Mouse (Mus musculus): ENCODE results near the gene Tctn3. TPM values are rescaled to one million over a fixed set of nuclear protein-coding genes. Genes with fewer than 3 reads are reported as not detected.
"Not testable (repeated sequence)": the region's sequence is repeated elsewhere in the genome, so short reads cannot be mapped to it uniquely, and the experiment has no call there.

Gene Tctn3
- total RNA-seq, 1 experiment from 2014 or later, result 5.8 TPM

DNA sequence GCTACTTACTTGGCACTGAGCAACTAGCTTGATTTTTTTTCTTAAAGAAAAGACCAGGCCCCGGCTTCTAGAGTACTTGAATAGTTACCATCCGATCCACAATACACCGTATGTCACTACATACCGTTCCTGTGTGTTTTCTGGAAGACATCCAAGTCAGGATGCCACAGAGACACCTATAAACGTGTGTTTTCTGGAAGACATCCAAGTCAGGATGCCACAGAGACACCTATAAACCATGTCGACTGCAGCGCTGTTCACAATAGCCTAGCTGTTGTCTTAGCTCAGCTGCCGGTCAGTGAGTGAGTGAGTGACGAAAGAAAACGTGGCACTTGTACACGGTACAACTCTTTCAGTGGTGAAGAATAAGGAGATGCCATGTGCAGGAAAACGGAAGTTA lies 13.9 kb upstream of the Tctn3 start:
- DNase-seq, result no peak

GRCm38 (mm10) chr19:40621616-40622015 lies 9.6 kb upstream of the Tctn3 start:
- DNase-seq, result not testable (repeated sequence)

- no peak for DNase-seq
These were observed 4.0 kb upstream of the Tctn3 start for GRCm38 (mm10) chr19:40616021-40616420.

GRCm38 (mm10) chr19:40614811-40615210 lies 2.8 kb upstream of the Tctn3 start:
- no peak for DNase-seq

GRCm38 (mm10) chr19:40607676-40608075 lies 4.4 kb downstream of the Tctn3 start:
- DNase-seq, result no peak

GRCm38 (mm10) chr19:40605189-40605588 lies 6.8 kb downstream of the Tctn3 start:
- no peak for DNase-seq

DNA sequence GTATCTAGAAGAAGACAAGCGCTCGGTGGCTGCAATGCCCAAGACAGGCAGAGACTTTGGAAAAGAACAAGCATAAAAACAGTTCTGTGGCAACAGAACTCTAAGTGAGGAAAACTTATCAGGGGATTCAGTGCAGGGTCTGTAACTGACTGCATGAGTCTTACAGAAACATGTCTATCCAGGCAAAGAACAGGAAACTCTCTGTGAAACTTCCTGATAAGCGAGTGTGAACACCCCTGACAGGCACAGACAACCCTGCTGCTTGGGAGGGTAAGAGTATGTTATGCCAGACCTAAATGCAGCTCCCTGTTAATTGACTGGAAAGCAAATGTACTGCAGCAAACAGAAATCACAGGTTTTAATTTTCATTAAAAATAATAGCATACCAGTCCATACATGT lies 10.2 kb downstream of the Tctn3 start:
- no peak for DNase-seq

GRCm38 (mm10) chr19:40600846-40601245 lies 11.2 kb downstream of the Tctn3 start:
- DNase-seq, result peak; percentile 13

DNA sequence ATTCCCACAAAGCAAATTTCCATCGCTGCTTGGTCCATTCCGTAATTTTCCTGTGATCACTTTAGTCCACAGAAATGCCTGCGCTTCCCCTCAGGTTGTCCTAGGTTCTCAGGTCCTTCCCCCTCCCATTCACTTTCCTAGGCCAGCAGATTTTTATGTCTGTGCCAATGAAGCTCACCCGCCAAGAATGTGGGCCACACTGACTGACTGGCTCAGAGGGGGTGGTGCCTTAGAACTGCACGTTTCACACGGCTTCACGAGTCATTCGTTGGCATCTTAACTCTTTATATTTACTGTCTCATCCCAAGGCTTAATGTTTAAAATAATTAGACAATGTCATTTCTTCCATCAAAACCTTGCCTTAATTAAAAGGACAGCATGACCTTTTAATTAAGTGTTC lies 16.2 kb downstream of the Tctn3 start:
- DNase-seq, result peak; percentile 40

GRCm38 (mm10) chr19:40595231-40595630 lies 16.8 kb downstream of the Tctn3 start:
- DNase-seq, result peak; percentile 27

DNA sequence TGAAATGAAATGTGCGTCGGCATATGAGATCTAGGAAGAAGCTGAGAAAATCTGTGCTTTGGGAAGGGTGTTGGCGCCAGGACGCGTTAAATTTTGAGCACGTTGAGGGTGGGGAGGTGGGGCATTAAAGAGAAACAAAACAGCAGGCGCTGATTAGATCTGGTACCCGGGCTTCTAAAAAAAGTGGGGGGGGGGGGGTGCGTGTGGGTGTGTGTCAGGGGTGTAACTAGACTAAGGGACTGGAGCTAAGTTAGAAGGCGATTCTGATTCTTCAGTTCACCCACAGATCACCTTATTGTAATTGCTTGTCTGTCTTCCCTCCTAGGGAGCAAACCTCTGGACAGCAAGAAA lies 22.5 kb downstream of the Tctn3 start:
- no peak for DNase-seq

GRCm38 (mm10) chr19:40588847-40589529 lies 23.0 kb downstream of the Tctn3 start:
- peak; percentile 92 for DNase-seq

DNA sequence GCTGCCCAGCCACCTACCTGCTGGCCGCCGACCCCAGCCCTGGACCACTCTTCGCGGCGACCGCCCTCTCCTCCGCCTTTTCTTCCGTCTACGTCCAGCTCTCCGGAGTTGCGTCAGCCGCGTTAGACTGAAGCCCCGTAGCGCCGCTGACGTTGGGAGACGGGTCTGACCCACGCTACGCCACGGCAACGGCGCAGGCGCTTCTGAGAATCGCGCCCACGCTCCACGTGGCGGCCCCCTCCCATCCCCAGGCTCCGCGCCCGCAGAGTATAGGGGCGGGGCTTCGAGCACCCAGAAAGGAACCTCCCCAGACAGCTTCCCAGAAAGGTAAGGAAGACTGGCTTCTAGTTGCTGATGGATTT lies 23.8 kb downstream of the Tctn3 start, which contains the start of gene Aldh18a1:
TSS of gene Aldh18a1 (minus strand) at position 171 of the 362 bp plus-strand sequence.
- DNase-seq, result peak; percentile 95

GRCm38 (mm10) chr19:40587491-40588292 lies 24.3 kb downstream of the Tctn3 start:
- no peak for DNase-seq

DNA sequence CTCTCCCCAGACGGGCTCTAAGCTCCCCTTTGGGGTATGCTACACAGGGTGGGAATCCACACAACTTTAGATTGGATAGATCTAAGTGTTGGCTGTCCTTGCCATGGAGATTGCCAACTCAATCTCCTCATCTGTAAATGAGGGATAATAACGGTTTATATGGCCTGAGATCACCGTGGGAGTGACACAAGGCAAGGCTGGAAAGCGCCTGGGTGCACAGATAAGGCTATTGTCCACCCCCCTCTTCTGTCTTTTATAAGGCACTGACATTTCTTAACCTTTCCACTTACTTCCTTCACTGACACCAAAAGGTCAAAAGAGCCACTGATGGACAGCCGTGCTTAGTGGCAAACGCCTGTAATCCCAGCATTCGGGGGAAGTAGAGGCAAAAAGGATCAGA lies 25.1 kb downstream of the Tctn3 start:
- DNase-seq, result no peak

DNA sequence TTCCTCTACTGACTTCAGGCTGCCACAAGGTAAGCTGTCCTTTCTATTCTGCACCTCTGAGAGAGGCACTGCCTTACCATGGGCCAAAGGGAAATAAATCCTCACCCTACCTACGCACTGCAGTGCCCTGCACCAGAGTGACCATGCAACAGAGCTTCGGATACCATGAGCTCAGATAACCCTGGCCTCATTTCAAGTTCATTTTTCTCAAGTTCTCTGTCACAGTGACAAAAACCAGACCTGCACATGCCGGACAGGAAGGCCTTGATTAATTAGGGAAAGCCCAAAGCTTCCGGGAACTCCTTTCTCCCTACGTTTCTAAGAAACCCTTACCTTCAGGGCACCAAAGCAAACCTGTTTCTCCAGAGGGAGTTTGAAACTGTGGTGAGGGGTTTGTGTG lies 30.4 kb downstream of the Tctn3 start:
- peak; percentile 24 for DNase-seq

DNA sequence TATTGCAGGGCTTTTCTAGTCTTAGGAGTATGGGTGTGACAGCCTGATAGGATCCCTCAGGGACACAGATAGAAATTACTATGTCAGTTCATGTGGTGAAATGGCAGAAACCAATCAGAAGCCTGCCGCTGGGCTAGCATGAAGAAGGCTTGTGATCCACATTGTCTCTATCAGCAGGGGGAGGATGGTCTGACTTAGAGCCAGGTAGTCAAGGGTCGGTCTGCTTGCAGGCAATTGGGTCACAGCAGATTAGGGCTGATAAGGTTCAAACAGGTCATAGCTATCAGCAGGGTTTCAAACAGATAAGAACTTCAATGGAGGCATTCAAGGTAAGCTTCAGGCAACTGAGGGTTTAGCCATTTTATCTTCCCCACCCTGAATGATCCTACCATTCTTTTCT lies 31.1 kb downstream of the Tctn3 start:
- no peak for DNase-seq

DNA sequence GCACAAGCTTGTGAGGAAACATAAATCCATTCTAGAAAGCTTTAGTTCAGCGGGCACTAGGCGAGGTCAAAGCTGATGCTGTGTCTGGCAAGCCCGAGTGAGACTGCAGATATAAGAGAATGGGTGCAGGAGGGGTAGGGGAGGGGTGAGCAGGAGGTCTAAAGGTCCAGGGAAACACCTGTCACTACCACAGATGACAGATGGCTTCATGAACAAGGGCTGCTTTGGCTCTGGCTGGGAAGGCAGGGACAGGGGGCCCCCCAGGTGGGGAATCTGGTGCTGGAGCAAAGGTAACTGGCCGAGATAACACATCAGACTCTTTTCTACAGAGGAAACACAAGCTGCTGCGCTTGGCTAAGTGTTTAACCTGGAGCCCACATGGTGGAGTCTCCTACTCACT lies 36.6 kb downstream of the Tctn3 start:
- no peak for DNase-seq

GRCm38 (mm10) chr19:40570726-40571125 lies 41.3 kb downstream of the Tctn3 start:
- DNase-seq, result peak; percentile 82

- DNase-seq, result no peak
These were observed 44.4 kb downstream of the Tctn3 start for GRCm38 (mm10) chr19:40567616-40568015.

- no peak for DNase-seq
These were observed 48.0 kb downstream of the Tctn3 start for GRCm38 (mm10) chr19:40563880-40564645.

GRCm38 (mm10) chr19:40561521-40561920 lies 50.5 kb downstream of the Tctn3 start:
- not testable (repeated sequence) for DNase-seq

DNA sequence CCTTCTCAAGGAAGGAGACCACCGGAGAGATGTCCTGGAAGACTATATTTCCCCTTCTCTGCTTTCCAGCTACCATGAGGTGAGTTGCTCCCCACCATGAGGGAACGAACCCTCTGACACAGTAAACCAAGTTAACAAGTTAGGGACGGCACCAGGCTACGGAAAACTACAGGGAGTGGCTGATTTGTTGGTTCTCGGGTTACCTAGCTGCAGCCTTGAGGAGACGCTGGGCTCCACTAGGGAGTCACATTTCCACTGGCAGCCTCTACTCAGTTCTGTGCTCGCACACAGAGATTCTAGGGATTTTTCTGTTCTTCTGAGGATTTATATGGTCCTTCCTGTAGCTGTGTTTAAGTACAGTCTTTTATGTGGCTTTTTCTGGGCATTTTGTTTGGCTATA lies 56.0 kb downstream of the Tctn3 start:
- no peak for DNase-seq
